Mouse (Mus musculus): ENCODE data around the gene Tspan9. TPM values are rescaled to one million over a fixed set of nuclear protein-coding genes. Genes with fewer than 3 reads are reported as not detected.

Gene Tspan9
- total RNA-seq, 2 experiments from 2014 or later = 69.5 to 78.5 TPM

GRCm38 (mm10) chr6:127956172-127956571, 187.2 kb downstream of the Tspan9 start:
- DNase-seq = no peak
- intact Hi-C loops (cut with DNase I) = no loop called here

GRCm38 (mm10) chr6:127953071-127953470, 190.3 kb downstream of the Tspan9 start:
- DNase-seq = no peak
- intact Hi-C loops (cut with DNase I) = no loop called here

- intact Hi-C loops (cut with DNase I) = no loop called here
- DNase-seq = peak; percentile 37
These were observed 193.5 kb downstream of the Tspan9 start for GRCm38 (mm10) chr6:127949885-127950284.

- intact Hi-C loops (cut with DNase I) = no loop called here
- DNase-seq = no peak
These were observed 194.7 kb downstream of the Tspan9 start for GRCm38 (mm10) chr6:127948656-127949055.

GRCm38 (mm10) chr6:127945725-127946124, 197.7 kb downstream of the Tspan9 start:
- DNase-seq = peak; percentile 80
- intact Hi-C loops (cut with DNase I) = no loop called here

GRCm38 (mm10) chr6:127942421-127942820, 201.0 kb downstream of the Tspan9 start:
- intact Hi-C loops (cut with DNase I) = no loop called here
- DNase-seq = no peak

GRCm38 (mm10) chr6:127935105-127935504, 208.3 kb downstream of the Tspan9 start:
- intact Hi-C loops (cut with DNase I) = loop anchor here (10.0 kb wide), 1 partner anchor 380 kb away; no protein-coding TSS in a partner anchor

GRCm38 (mm10) chr6:127933841-127934240, 209.6 kb downstream of the Tspan9 start:
- intact Hi-C loops (cut with DNase I) = loop anchor here (10.0 kb wide), 1 partner anchor 379 kb away; no protein-coding TSS in a partner anchor
- DNase-seq = no peak

More at GRCm38 (mm10) chr6:127935105-127935504, 208.3 kb downstream of the Tspan9 start:
- no peak for DNase-seq

GRCm38 (mm10) chr6:127932697-127933096, 210.7 kb downstream of the Tspan9 start:
- no peak for DNase-seq
- intact Hi-C loops (cut with DNase I) = loop anchor here (10.0 kb wide), 1 partner anchor 378 kb away; no protein-coding TSS in a partner anchor

- DNase-seq = no peak
- intact Hi-C loops (cut with DNase I) = no loop called here
These were observed 214.7 kb downstream of the Tspan9 start for GRCm38 (mm10) chr6:127928682-127929081.

- intact Hi-C loops (cut with DNase I) = no loop called here
- DNase-seq = peak; percentile 54
These were observed 217.5 kb downstream of the Tspan9 start for GRCm38 (mm10) chr6:127925915-127926314.

- intact Hi-C loops (cut with DNase I) = no loop called here
- no peak for DNase-seq
These were observed 218.6 kb downstream of the Tspan9 start for GRCm38 (mm10) chr6:127924750-127925149.

- peak; percentile 57 for DNase-seq
These were observed 220.1 kb downstream of the Tspan9 start for GRCm38 (mm10) chr6:127923296-127923695.

GRCm38 (mm10) chr6:127921996-127922395, 221.4 kb downstream of the Tspan9 start:
- intact Hi-C loops (cut with DNase I) = no loop called here
- no peak for DNase-seq

More at GRCm38 (mm10) chr6:127923296-127923695, 220.1 kb downstream of the Tspan9 start:
- intact Hi-C loops (cut with DNase I) = no loop called here

- intact Hi-C loops (cut with DNase I) = no loop called here
- peak; percentile 86 for DNase-seq
These were observed 222.7 kb downstream of the Tspan9 start for GRCm38 (mm10) chr6:127920652-127921051.

- intact Hi-C loops (cut with DNase I) = loop anchor here (5.0 to 10.0 kb wide), 2 partner anchors 152 to 295 kb away; partner anchors contain the start of gene Prmt8
- DNase-seq = no peak
These were observed 223.9 kb downstream of the Tspan9 start for GRCm38 (mm10) chr6:127919491-127919890.

- intact Hi-C loops (cut with DNase I) = loop anchor here (5.0 to 10.0 kb wide), 2 partner anchors 150 to 293 kb away; partner anchors contain the start of gene Prmt8
- peak; percentile 21 for DNase-seq
These were observed 225.7 kb downstream of the Tspan9 start for GRCm38 (mm10) chr6:127917712-127918111.

GRCm38 (mm10) chr6:127916993-127917392, 226.4 kb downstream of the Tspan9 start:
- intact Hi-C loops (cut with DNase I) = loop anchor here (5.0 to 10.0 kb wide), 2 partner anchors 150 to 292 kb away; partner anchors contain the start of gene Prmt8
- no peak for DNase-seq

- intact Hi-C loops (cut with DNase I) = loop anchor here (10.0 kb wide), 1 partner anchor 288 kb away; no protein-coding TSS in a partner anchor
- DNase-seq = no peak
These were observed 230.5 kb downstream of the Tspan9 start for GRCm38 (mm10) chr6:127912938-127913337.

GRCm38 (mm10) chr6:127911687-127912086, 231.7 kb downstream of the Tspan9 start:
- no peak for DNase-seq
- intact Hi-C loops (cut with DNase I) = loop anchor here (10.0 kb wide), 1 partner anchor 287 kb away; no protein-coding TSS in a partner anchor
